ENCODE assay signal across 8 mouse cellular contexts in the genomic region with DNA sequence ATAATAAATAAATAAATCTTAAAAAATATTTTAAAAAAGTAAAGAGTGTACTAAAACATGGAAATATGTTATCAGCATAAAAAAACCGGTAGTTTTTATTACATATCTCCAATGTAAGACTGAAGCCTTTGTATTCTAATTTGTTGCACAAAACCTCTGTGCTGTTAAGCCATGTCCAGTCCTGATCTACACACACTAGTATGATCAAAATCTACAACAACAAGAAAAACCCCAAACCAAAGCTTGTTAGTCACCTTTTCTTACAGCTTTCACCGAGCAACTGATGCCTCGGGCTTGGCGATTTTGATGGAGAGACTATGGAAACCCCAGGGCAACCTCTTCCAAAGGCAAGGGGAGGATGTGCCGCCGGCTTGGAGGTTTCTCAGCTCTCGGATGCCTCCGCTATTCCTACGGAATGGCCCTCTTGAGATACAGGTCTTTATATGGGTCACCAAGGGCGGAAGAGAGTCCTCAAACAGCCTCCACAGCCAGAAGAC. TPM values are rescaled to one million over a fixed set of nuclear protein-coding genes. Genes with fewer than 3 reads are reported as not detected.
DNase-seq lines count a peak whose midpoint lies in the region; ATAC-seq and TF ChIP-seq lines count a peak whose summit lies in the region.

No protein-coding gene starts in this region.

- no peak for DNase-seq in heart, adult 11 months
- no peak for DNase-seq in G1E (ENCODE audit: low spot score)
- no peak for DNase-seq in hindbrain, embryonic 11.5 days (ENCODE audit: low spot score)
- no peak for DNase-seq in adrenal gland, postnatal 4 days (ENCODE audit: low spot score in 2 of 2)
- DNase-seq in cerebellum, adult 8-10 months: no peak
- no peak for DNase-seq in Muller cell, postnatal 12 days (ENCODE audit: inconsistent ontology term)

- peak overlapping the region; percentile 94 for H3K4me2 ChIP-seq in heart, embryonic 13.5 days
- peak overlapping the region; percentile 55 for H3K4me2 ChIP-seq in hindbrain, embryonic 11.5 days (replicated peaks; ENCODE audit: low read depth, low read length)

- H3K4me3 ChIP-seq in heart, embryonic 13.5 days: peak overlapping the region; percentile 93
- peak overlapping the region; percentile 88 for H3K4me3 ChIP-seq in G1E (ENCODE audit: low read depth, low read length)
- peak overlapping the region; percentile 54 for H3K4me3 ChIP-seq in hindbrain, embryonic 11.5 days (ENCODE audit: low read depth, low read length)

- H3K9me3 ChIP-seq in heart, embryonic 13.5 days: no peaks in the 10 kb centered on the region
- H3K9me3 ChIP-seq in G1E (replicated peaks): no peaks in the 10 kb centered on the region
- H3K9me3 ChIP-seq in hindbrain, embryonic 11.5 days (ENCODE audit: control insufficient read depth, low read length): no peaks in the 10 kb centered on the region

- peaks cover 40% of the 10 kb centered on the region for H3K36me3 ChIP-seq in heart, embryonic 13.5 days
- peaks cover 52% of the 10 kb centered on the region for H3K36me3 ChIP-seq in G1E (replicated peaks)
- H3K36me3 ChIP-seq in hindbrain, embryonic 11.5 days (ENCODE audit: control insufficient read depth, insufficient read depth, low read length): peaks cover 4% of the 10 kb centered on the region; the same call in 1 of the 2 replicates

- H3K4me1 ChIP-seq in heart, embryonic 13.5 days: peaks cover 19% of the 10 kb centered on the region
- H3K4me1 ChIP-seq in G1E (ENCODE audit: insufficient read depth, low read depth, low read length): peaks cover 23% of the 10 kb centered on the region
- H3K4me1 ChIP-seq in hindbrain, embryonic 11.5 days (replicated peaks; ENCODE audit: control insufficient read depth, insufficient read depth, low read length): peaks cover 4% of the 10 kb centered on the region; the same call in 1 of the 2 replicates

- H3K9ac ChIP-seq in heart, embryonic 13.5 days: peak overlapping the region; percentile 95
- peak overlapping the region; percentile 71 for H3K9ac ChIP-seq in hindbrain, embryonic 11.5 days (ENCODE audit: low read depth, low read length)

- H3K27me3 ChIP-seq in heart, embryonic 13.5 days (replicated peaks): no peaks in the 10 kb centered on the region
- H3K27me3 ChIP-seq in G1E (ENCODE audit: insufficient read depth, low read length): no peaks in the 10 kb centered on the region
- no peaks in the 10 kb centered on the region for H3K27me3 ChIP-seq in hindbrain, embryonic 11.5 days (ENCODE audit: control insufficient read depth, insufficient read depth, low read length)

- H3K27ac ChIP-seq in heart, embryonic 13.5 days (replicated peaks): peak overlapping the region; percentile 74
- H3K27ac ChIP-seq in hindbrain, embryonic 11.5 days (ENCODE audit: low read depth, low read length): 0 out of 2 replicates have a peak overlapping the region, but pooled peaks have one; percentile 0

- no peak for TF ChIP-seq CTCF in G1E (IDR thresholded peaks at IDR 0.05; ENCODE audit: low read depth, low read length)

- ATAC-seq in heart, embryonic 13.5 days (ENCODE audit: extremely low read depth, insufficient number of reproducible peaks, low FRiP score, low TSS enrichment): no peak
- 0 out of 2 replicates have a peak, but pooled peaks have one; percentile 18 for ATAC-seq in G1E (ENCODE audit: extremely low read depth, insufficient number of reproducible peaks, low FRiP score, poor library complexity, severe bottlenecking)
- no peak for ATAC-seq in hindbrain, embryonic 11.5 days (ENCODE audit: low FRiP score)
- peak; percentile 36 for ATAC-seq in megakaryocyte progenitor cell, adult 5-6 weeks (replicated peaks; ENCODE audit: poor library complexity)

- WGBS in heart, embryonic 13.5 days: under 1% methylated on average over 10 of the region's 10 CpGs
- WGBS in hindbrain, embryonic 11.5 days: 1% methylated on average over 10 of the region's 10 CpGs

RNA-seq across cellular contexts. Expression of a gene that starts 0.3 kb away (rescaled TPM):
- 77.2 and 82.3 TPM in 2 replicates for polyA plus RNA-seq in heart, embryonic 13.5 days (2015; fragmentation: Nextera tagmentation; extraction: Ambion mirVana)
- 26.6 and 31.5 TPM in 2 replicates for total RNA-seq in G1E (2014; fragmentation: Nextera tagmentation)
- total RNA-seq in G1E (2017): 30.1 and 30.5 TPM in 2 replicates
- 6.6 and 7.8 TPM in 2 replicates for polyA plus RNA-seq in G1E (2012)
- polyA plus RNA-seq in hindbrain, embryonic 11.5 days (2014; fragmentation: Nextera tagmentation; extraction: Ambion mirVana): 53.1 and 57.1 TPM in 2 replicates
- 34.2 and 39.8 TPM in 2 replicates for total RNA-seq in megakaryocyte progenitor cell, adult 5-6 weeks (2015)
- total RNA-seq in megakaryocyte progenitor cell, adult 5-6 weeks (2017): 35.7 and 48.8 TPM in 2 replicates
- 100 to 1,000 TPM; 148 to 160 TPM for total RNA-seq in adrenal gland, postnatal 4 days (2021)

RNA-seq across cellular contexts. Expression of a gene that starts 0.4 kb away (rescaled TPM):
- 25.6 and 26.7 TPM in 2 replicates for polyA plus RNA-seq in heart, embryonic 13.5 days (2015; fragmentation: Nextera tagmentation; extraction: Ambion mirVana)
- 62.1 and 73.9 TPM in 2 replicates for total RNA-seq in G1E (2014; fragmentation: Nextera tagmentation)
- total RNA-seq in G1E (2017): 78.9 and 97.7 TPM in 2 replicates
- polyA plus RNA-seq in G1E (2012): 2.7 and 7.3 TPM in 2 replicates
- 47.1 and 51.0 TPM in 2 replicates for polyA plus RNA-seq in hindbrain, embryonic 11.5 days (2014; fragmentation: Nextera tagmentation; extraction: Ambion mirVana)
- total RNA-seq in megakaryocyte progenitor cell, adult 5-6 weeks (2015): 43.2 and 44.3 TPM in 2 replicates
- total RNA-seq in megakaryocyte progenitor cell, adult 5-6 weeks (2017): 72.9 and 87.3 TPM in 2 replicates
- 10 to 100 TPM; 32.1 TPM for total RNA-seq in adrenal gland, postnatal 4 days (2021)

RNA-seq across cellular contexts. Expression of a gene that starts 40.0 kb away (rescaled TPM):
- 0.38 and 0.41 TPM in 2 replicates for polyA plus RNA-seq in heart, embryonic 13.5 days (2015; fragmentation: Nextera tagmentation; extraction: Ambion mirVana)
- not detected in 2 replicates for total RNA-seq in G1E (2014; fragmentation: Nextera tagmentation)
- total RNA-seq in G1E (2017): under 0.01 and 0.06 TPM in 2 replicates
- not detected in 2 replicates for polyA plus RNA-seq in G1E (2012)
- polyA plus RNA-seq in hindbrain, embryonic 11.5 days (2014; fragmentation: Nextera tagmentation; extraction: Ambion mirVana): 0.05 and 0.06 TPM in 2 replicates
- 0.22 TPM in 1 of 2 replicates, not detected in the other for total RNA-seq in megakaryocyte progenitor cell, adult 5-6 weeks (2015)
- total RNA-seq in megakaryocyte progenitor cell, adult 5-6 weeks (2017): 0.17 TPM in 1 of 2 replicates, not detected in the other
- under 1 TPM; 0.25 to 0.42 TPM for total RNA-seq in adrenal gland, postnatal 4 days (2021)

Comparison
In these comparisons a context has a peak if more than half of its experiments do, and no peak if none do; other contexts are left out.
1. ATAC-seq: peak in G1E (single experiment) and megakaryocyte progenitor cell, adult 5-6 weeks (single experiment); none in heart, embryonic 13.5 days (single experiment) and hindbrain, embryonic 11.5 days (single experiment).
2. Peak in every context shown above with its lines, with median percentiles within 50 percentile points of each other: H3K4me3 ChIP-seq.